Mouse (Mus musculus) spleen, adult 2 months (tissue): Measurements from ENCODE around the gene Babam2. TPM values are rescaled to one million over a fixed set of nuclear protein-coding genes. Genes with fewer than 3 reads are reported as not detected.

Experiments
- DNase-seq, 2 experiments: peaks; one replicate each; pipeline versions ENCODE4 v3.0.0 to v3.0.0-alpha.2; 2012 to 2021; ENCODE audit warnings: low spot score in 2 of 2, low read depth in 1 of 2
- H3K27ac ChIP-seq: fragments of 200-500 bp; 2 replicates; pipeline ENCODE4 v1.5.1; 2012; ENCODE audit warnings: low read length, inconsistent platforms; ENCODE audit not compliant: insufficient read depth
- H3K27me3 ChIP-seq: fragments of 200-500 bp; 2 replicates; pipeline ENCODE4 v1.6.1; 2012; ENCODE audit warnings: mild to moderate bottlenecking, moderate library complexity, low read length, inconsistent platforms; ENCODE audit not compliant: control insufficient read depth, insufficient read depth
- H3K36me3 ChIP-seq: fragments of 200-500 bp; 2 replicates; pipeline ENCODE4 v1.6.1; 2012; ENCODE audit warnings: mild to moderate bottlenecking, low read length, inconsistent platforms; ENCODE audit not compliant: control insufficient read depth, insufficient read depth
- H3K4me1 ChIP-seq: fragments of 200-500 bp; 2 replicates; pipeline ENCODE4 v1.6.1; 2011; ENCODE audit warnings: inconsistent platforms; ENCODE audit not compliant: control insufficient read depth, insufficient read depth, insufficient read length
- H3K4me3 ChIP-seq: fragments of 200-500 bp; 2 replicates; pipeline ENCODE4 v1.5.1; 2011; ENCODE audit warnings: mild to moderate bottlenecking, inconsistent platforms; ENCODE audit not compliant: insufficient read depth, insufficient read length; ENCODE audit errors: extremely low read depth
- CTCF ChIP-seq: fragments of 200-500 bp; IDR thresholded peaks from 2 replicates; pipeline ENCODE4 v1.5.1; 2011; ENCODE audit warnings: mild to moderate bottlenecking, inconsistent platforms; ENCODE audit not compliant: insufficient read depth, insufficient read length, insufficient replicate concordance; ENCODE audit errors: extremely low read depth
- POLR2A ChIP-seq: fragments of 200-500 bp; IDR thresholded peaks from 2 replicates; pipeline ENCODE4 v1.6.1; 2011; ENCODE audit warnings: low read depth, low read length, inconsistent platforms
- WGBS: fragments of 180-500 bp; shearing (Covaris S2); methylation state at CpG from one replicate; pipeline ENCODE4 v1.1.7; 2018; 5-methylcytosine and 5-hydroxymethylcytosine counted together
- polyA plus RNA-seq: library from polyadenylated mRNA; depleted of rRNA; stranded (reverse); fragments of >200 nt; gene quantifications from 2 replicates; pipeline ENCODE4 v1.2.3, GENCODE M21; 2012

Babam2 gene
- polyA plus RNA-seq, 1 experiment: 12.2 TPM

DNA sequence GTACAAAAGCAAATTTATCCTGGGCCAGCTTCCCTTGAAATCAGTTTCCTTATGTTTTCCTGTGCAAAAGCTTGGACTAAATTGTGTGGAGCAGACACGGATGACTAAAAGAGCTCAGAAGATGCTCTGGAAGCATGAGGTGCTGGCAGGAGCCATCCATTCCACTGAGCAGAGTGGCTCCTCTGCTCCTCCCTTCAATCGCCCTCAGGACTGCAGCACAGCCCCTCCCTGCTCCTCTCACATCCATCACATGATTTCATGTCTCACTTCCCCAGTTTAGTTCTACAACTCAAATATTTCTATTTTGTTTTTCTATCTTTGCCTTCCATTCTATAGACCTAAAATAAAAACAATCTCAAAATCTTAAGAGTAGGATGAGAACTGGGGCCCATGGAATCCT is 26.3 kb upstream of the Babam2 start:
- Histone ChIP-seq H3K27me3 (no peaks in the 10 kb centered on the region), H3K27ac (no peak overlapping the region), H3K4me3 (no peak overlapping the region), H3K4me1 (no peaks in the 10 kb centered on the region), H3K36me3 (peaks cover 1% of the 10 kb centered on the region; the same call in 1 of the 2 replicates)
- TF ChIP-seq POLR2A (no peak), CTCF (no peak)
- no peak for DNase-seq
- WGBS: 75% methylated on average over 2 of the region's 2 CpGs

GRCm38 (mm10) chr5:31673431-31673830 is 24.1 kb upstream of the Babam2 start:
- no peaks in the 10 kb centered on the region for H3K27me3 ChIP-seq
- DNase-seq: no peak
- no peak overlapping the region for H3K27ac ChIP-seq
- H3K4me3 ChIP-seq: no peak overlapping the region
- TF ChIP-seq CTCF: no peak
- no peak for TF ChIP-seq POLR2A
- 86% methylated on average over 2 of the region's 2 CpGs for WGBS
- no peaks in the 10 kb centered on the region for H3K36me3 ChIP-seq
- H3K4me1 ChIP-seq: no peaks in the 10 kb centered on the region

GRCm38 (mm10) chr5:31678000-31678399 is 19.5 kb upstream of the Babam2 start:
- Histone ChIP-seq H3K27ac (no peak overlapping the region), H3K4me3 (no peak overlapping the region), H3K4me1 (no peaks in the 10 kb centered on the region), H3K27me3 (no peaks in the 10 kb centered on the region), H3K36me3 (no peaks in the 10 kb centered on the region)
- DNase-seq: no peak
- WGBS: 83% methylated on average over 1 of the region's 1 CpGs
- TF ChIP-seq CTCF (no peak), POLR2A (no peak)

DNA sequence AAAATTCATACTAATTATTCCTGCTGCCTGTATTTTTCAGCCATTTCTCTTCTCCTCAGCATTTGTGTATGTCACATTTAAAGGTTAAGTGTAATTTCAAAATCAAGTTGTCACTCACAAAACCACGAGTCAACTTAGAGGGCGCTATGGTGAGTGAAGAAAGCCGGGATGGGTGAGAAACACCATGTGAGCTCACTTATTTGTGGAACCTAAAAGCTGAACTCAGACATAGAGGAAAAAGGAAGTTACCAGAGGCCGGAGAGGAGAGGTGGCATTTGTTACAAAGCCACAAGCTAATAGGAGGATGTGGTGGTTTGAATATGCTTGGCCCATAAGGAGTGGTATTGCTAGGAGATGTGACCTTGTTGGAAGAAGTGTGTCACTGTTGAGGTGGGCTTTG is 17.3 kb upstream of the Babam2 start:
- Histone ChIP-seq H3K27me3 (no peaks in the 10 kb centered on the region), H3K36me3 (no peaks in the 10 kb centered on the region), H3K4me3 (no peak overlapping the region), H3K4me1 (no peaks in the 10 kb centered on the region), H3K27ac (no peak overlapping the region)
- TF ChIP-seq CTCF: no peak
- TF ChIP-seq POLR2A: no peak
- DNase-seq: no peak
- WGBS: 64% methylated on average over 4 of the region's 4 CpGs

GRCm38 (mm10) chr5:31682305-31682704 is 15.2 kb upstream of the Babam2 start:
- Histone ChIP-seq H3K4me1 (no peaks in the 10 kb centered on the region), H3K4me3 (no peak overlapping the region), H3K27me3 (no peaks in the 10 kb centered on the region), H3K27ac (no peak overlapping the region), H3K36me3 (no peaks in the 10 kb centered on the region)
- TF ChIP-seq POLR2A: no peak
- TF ChIP-seq CTCF: no peak
- 93% methylated on average over 1 of the region's 1 CpGs for WGBS
- no peak for DNase-seq

- no peaks in the 10 kb centered on the region for H3K4me1 ChIP-seq
- DNase-seq: no peak
- H3K27me3 ChIP-seq: no peaks in the 10 kb centered on the region
- no peak overlapping the region for H3K27ac ChIP-seq
- no peak overlapping the region for H3K4me3 ChIP-seq
- TF ChIP-seq POLR2A (no peak), CTCF (no peak)
- 68% methylated on average over 2 of the region's 2 CpGs for WGBS
- H3K36me3 ChIP-seq: no peaks in the 10 kb centered on the region
Observed at GRCm38 (mm10) chr5:31686040-31686439, 11.4 kb upstream of the Babam2 start.

DNA sequence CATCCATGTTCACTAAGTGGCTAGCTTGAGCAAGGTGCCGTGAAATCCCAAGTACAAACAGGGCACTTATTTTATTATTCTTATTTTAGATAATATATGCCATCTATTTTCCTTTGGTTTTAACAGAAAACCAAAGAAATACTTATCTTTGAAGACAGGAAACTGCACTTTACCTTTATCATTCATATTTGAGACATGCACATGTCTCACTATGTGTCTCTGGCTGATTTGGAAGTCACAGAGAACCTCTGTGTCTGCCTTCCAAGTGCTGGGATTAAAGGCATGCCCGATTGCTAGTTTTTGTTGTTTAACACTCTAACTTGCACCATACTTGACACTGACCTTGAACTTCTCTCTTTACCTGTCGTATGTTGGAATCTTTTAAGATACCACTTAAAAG is 9.5 kb upstream of the Babam2 start:
- Histone ChIP-seq H3K36me3 (no peaks in the 10 kb centered on the region), H3K27me3 (no peaks in the 10 kb centered on the region), H3K4me3 (no peak overlapping the region), H3K4me1 (no peaks in the 10 kb centered on the region), H3K27ac (no peak overlapping the region)
- TF ChIP-seq POLR2A: no peak
- no peak for TF ChIP-seq CTCF
- WGBS: 82% methylated on average over 3 of the region's 3 CpGs
- DNase-seq: no peak

- DNase-seq: no peak
- H3K36me3 ChIP-seq: no peaks in the 10 kb centered on the region
- peaks cover 3% of the 10 kb centered on the region; the same call in 1 of the 2 replicates for H3K4me1 ChIP-seq
- TF ChIP-seq CTCF: no peak
- TF ChIP-seq POLR2A: no peak
- H3K27me3 ChIP-seq: no peaks in the 10 kb centered on the region
- no peak overlapping the region for H3K27ac ChIP-seq
- H3K4me3 ChIP-seq: no peak overlapping the region
Observed at GRCm38 (mm10) chr5:31693191-31693590, 4.3 kb upstream of the Babam2 start.
